Mouse (Mus musculus) megakaryocyte, adult 5-6 weeks (primary cell): ENCODE results near the gene Smc4. TPM values are rescaled to one million over a fixed set of nuclear protein-coding genes. Genes with fewer than 3 reads are reported as not detected.

Experiments used
- total RNA-seq, 2 experiments: library from RNA; stranded (forward) in 1 of 2; stranded (reverse) in 1 of 2; fragments of 153-499, 151-499 nt in 1 of 2; fragments of 221-1000, 200-1000 nt in 1 of 2; gene quantifications; 2 replicates each; pipeline versions ENCODE4 v1.2.3 to v1.2.4; 2015 to 2017

The Smc4 gene
- total RNA-seq, 2 experiments from 2014 or later, result 290 to 545 TPM

Other genes starting within 250 kb of the Smc4 start
- 0.09 TPM in 1 of 2 replicates, not detected in the other for gene 1110032F04Rik, start 135.2 kb upstream of the Smc4 start, total RNA-seq (2015)
- gene 1110032F04Rik, start 135.2 kb upstream of the Smc4 start, total RNA-seq (2017), result 0.57 TPM in 1 of 2 replicates, not detected in the other
- gene Ift80, start 168 bp upstream of the Smc4 start, total RNA-seq (2015), result 8.0 and 10.8 TPM in 2 replicates
- 13.7 and 15.2 TPM in 2 replicates for gene Ift80, start 168 bp upstream of the Smc4 start, total RNA-seq (2017)
- gene Trim59, start 40.0 kb downstream of the Smc4 start, total RNA-seq (2015), result 61.1 and 69.6 TPM in 2 replicates
- 26.0 and 32.6 TPM in 2 replicates for gene Trim59, start 40.0 kb downstream of the Smc4 start, total RNA-seq (2017)
- gene Kpna4, start 122.4 kb downstream of the Smc4 start, total RNA-seq (2015), result 65.3 and 67.4 TPM in 2 replicates
- gene Kpna4, start 122.4 kb downstream of the Smc4 start, total RNA-seq (2017), result 49.2 and 50.2 TPM in 2 replicates
- 0.41 TPM in 1 of 2 replicates, not detected in the other for gene Arl14, start 217.7 kb downstream of the Smc4 start, total RNA-seq (2015)
- not detected in 2 replicates for gene Arl14, start 217.7 kb downstream of the Smc4 start, total RNA-seq (2017)